Mouse (Mus musculus): ENCODE measurements around the gene Kcnj8. TPM values are rescaled to one million over a fixed set of nuclear protein-coding genes. Genes with fewer than 3 reads are reported as not detected.

Gene Kcnj8
- polyA plus RNA-seq, 2 experiments = 9.7 to 11.3 TPM

GRCm38 (mm10) chr6:142571629-142572360, 381 bp upstream of the Kcnj8 start:
- H3K36me3 ChIP-seq (ENCODE audit: control insufficient read depth, insufficient read depth, low read length) = no peaks in the 10 kb centered on the region
- H3K27me3 ChIP-seq (ENCODE audit: control insufficient read depth, insufficient read depth, low read length) = peaks cover 54% of the 10 kb centered on the region
- H3K4me2 ChIP-seq (replicated peaks; ENCODE audit: low read depth, low read length, severe bottlenecking) = peak overlapping the region; percentile 92
- peak overlapping the region; percentile 42 for H3K4me3 ChIP-seq (replicated peaks; ENCODE audit: low read length)
- H3K9ac ChIP-seq (ENCODE audit: low read depth, low read length, severe bottlenecking) = peak overlapping the region; percentile 53
- no peak for TF ChIP-seq POLR2A (IDR thresholded peaks at IDR 0.05; ENCODE audit: borderline replicate concordance, extremely low read depth, insufficient read depth, insufficient read length)
- H3K27ac ChIP-seq (replicated peaks; ENCODE audit: low read depth, low read length) = no peak overlapping the region
- peak; percentile 15 for DNase-seq (ENCODE audit: low spot score)
- WGBS = 4% methylated on average over 21 of the region's 21 CpGs
- H3K4me1 ChIP-seq (ENCODE audit: control insufficient read depth, insufficient read depth, low read length) = peaks cover 5% of the 10 kb centered on the region; the same call in 1 of the 2 replicates
- ATAC-seq (ENCODE audit: low FRiP score, low read depth) = no peak
- no peaks in the 10 kb centered on the region for H3K9me3 ChIP-seq (ENCODE audit: control insufficient read depth, low read length)

DNA sequence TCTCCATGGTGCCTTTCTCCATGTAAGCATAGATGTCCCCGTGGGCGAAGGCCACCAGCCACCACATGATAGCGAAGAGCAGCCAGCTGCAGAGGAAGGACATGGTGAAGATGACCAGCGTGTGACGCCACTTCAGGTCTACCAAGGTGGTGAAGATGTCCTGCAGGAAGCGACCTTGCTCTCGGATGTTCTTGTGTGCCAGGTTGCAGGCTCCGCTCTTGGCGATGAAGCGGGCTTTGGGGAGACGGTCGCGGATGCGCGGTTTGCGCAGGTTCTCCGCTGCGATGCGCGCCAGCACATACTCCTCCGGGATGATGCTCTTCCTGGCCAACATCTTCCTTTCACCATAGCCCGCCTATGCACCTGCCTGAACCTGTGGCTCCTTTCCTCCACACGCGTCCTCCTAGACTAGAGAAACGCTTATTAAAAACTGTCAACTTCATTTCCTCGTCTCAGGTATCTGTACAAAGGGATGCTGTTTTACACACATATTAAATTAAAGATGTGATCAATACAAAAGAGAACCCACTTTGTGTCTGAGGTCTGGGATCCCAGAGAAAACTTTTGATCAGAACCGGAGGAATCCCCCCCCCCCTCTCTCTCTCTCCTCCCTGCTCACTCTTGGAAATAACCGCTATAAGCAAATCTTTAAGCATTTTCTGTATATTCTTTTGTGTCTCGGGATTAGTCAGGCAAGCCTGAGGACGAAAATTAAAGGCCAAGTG, 1.2 kb downstream of the Kcnj8 start:
- no peak overlapping the region for H3K27ac ChIP-seq (replicated peaks; ENCODE audit: low read depth, low read length)
- no peaks in the 10 kb centered on the region for H3K9me3 ChIP-seq (ENCODE audit: control insufficient read depth, low read length)
- H3K4me2 ChIP-seq (replicated peaks; ENCODE audit: low read depth, low read length, severe bottlenecking) = peak overlapping the region; percentile 92; the same call in 1 of the 2 replicates
- H3K36me3 ChIP-seq (ENCODE audit: control insufficient read depth, insufficient read depth, low read length) = no peaks in the 10 kb centered on the region
- peaks cover 5% of the 10 kb centered on the region; the same call in 1 of the 2 replicates for H3K4me1 ChIP-seq (ENCODE audit: control insufficient read depth, insufficient read depth, low read length)
- H3K9ac ChIP-seq (ENCODE audit: low read depth, low read length, severe bottlenecking) = no peak overlapping the region
- H3K4me3 ChIP-seq (replicated peaks; ENCODE audit: low read length) = peak overlapping the region; percentile 42
- DNase-seq (ENCODE audit: low spot score) (no peak), ATAC-seq (ENCODE audit: low FRiP score, low read depth) (no peak)
- TF ChIP-seq POLR2A (IDR thresholded peaks at IDR 0.05; ENCODE audit: borderline replicate concordance, extremely low read depth, insufficient read depth, insufficient read length) = no peak
- H3K27me3 ChIP-seq (ENCODE audit: control insufficient read depth, insufficient read depth, low read length) = peaks cover 54% of the 10 kb centered on the region
- 8% methylated on average over 30 of the region's 30 CpGs for WGBS

DNA sequence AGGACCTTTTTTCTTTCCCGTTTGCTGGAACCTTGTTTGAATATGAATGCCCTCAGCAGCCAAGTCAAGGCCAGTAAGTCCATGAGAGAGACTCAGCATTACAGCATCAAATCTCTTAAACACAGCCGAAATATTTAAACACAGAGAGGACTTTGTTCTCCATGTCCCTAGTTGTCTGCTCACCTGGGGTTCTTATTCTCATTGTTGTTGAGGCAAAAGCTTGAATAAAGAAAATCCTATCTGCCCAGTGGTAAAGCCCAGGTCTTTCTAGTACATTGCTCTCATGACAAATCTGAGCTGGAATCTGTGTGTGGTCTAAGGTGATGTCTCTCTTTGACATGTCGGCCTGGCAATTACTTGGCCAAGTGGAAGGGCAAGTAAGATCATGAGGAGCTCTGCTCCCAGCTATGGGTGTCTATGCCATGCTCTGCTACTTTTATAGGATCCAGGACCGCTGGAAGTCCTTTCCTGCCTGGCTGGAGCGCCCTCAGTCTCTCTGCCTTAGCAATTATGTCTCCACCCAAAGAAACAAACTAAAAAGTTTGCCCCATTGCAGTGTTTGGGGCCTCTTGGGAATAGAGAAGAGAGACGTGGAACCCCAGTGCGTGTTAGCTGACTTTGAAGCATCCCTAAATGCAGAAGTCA, 2.6 kb downstream of the Kcnj8 start:
- peaks cover 5% of the 10 kb centered on the region; the same call in 1 of the 2 replicates for H3K4me1 ChIP-seq (ENCODE audit: control insufficient read depth, insufficient read depth, low read length)
- H3K9ac ChIP-seq (ENCODE audit: low read depth, low read length, severe bottlenecking) = no peak overlapping the region
- no peak overlapping the region for H3K4me2 ChIP-seq (replicated peaks; ENCODE audit: low read depth, low read length, severe bottlenecking)
- H3K36me3 ChIP-seq (ENCODE audit: control insufficient read depth, insufficient read depth, low read length) = no peaks in the 10 kb centered on the region
- TF ChIP-seq POLR2A (IDR thresholded peaks at IDR 0.05; ENCODE audit: borderline replicate concordance, extremely low read depth, insufficient read depth, insufficient read length) = no peak
- H3K27ac ChIP-seq (replicated peaks; ENCODE audit: low read depth, low read length) = no peak overlapping the region
- ATAC-seq (ENCODE audit: low FRiP score, low read depth) (no peak), DNase-seq (ENCODE audit: low spot score) (no peak)
- 44% methylated on average over 7 of the region's 7 CpGs for WGBS
- peaks cover 54% of the 10 kb centered on the region for H3K27me3 ChIP-seq (ENCODE audit: control insufficient read depth, insufficient read depth, low read length)
- no peak overlapping the region for H3K4me3 ChIP-seq (replicated peaks; ENCODE audit: low read length)
- H3K9me3 ChIP-seq (ENCODE audit: control insufficient read depth, low read length) = no peaks in the 10 kb centered on the region

GRCm38 (mm10) chr6:142567452-142567851, 4.0 kb downstream of the Kcnj8 start:
- 49% methylated on average over 5 of the region's 5 CpGs for WGBS
- DNase-seq (ENCODE audit: low spot score) = no peak
- H3K4me1 ChIP-seq (ENCODE audit: control insufficient read depth, insufficient read depth, low read length) = peaks cover 5% of the 10 kb centered on the region; the same call in 1 of the 2 replicates
- H3K4me3 ChIP-seq (replicated peaks; ENCODE audit: low read length) = no peak overlapping the region
- H3K27me3 ChIP-seq (ENCODE audit: control insufficient read depth, insufficient read depth, low read length) = peaks cover 44% of the 10 kb centered on the region
- no peak for ATAC-seq (ENCODE audit: low FRiP score, low read depth)
- TF ChIP-seq POLR2A (IDR thresholded peaks at IDR 0.05; ENCODE audit: borderline replicate concordance, extremely low read depth, insufficient read depth, insufficient read length) = no peak
- no peaks in the 10 kb centered on the region for H3K9me3 ChIP-seq (ENCODE audit: control insufficient read depth, low read length)
- H3K9ac ChIP-seq (ENCODE audit: low read depth, low read length, severe bottlenecking) = no peak overlapping the region
- no peaks in the 10 kb centered on the region for H3K36me3 ChIP-seq (ENCODE audit: control insufficient read depth, insufficient read depth, low read length)
- H3K27ac ChIP-seq (replicated peaks; ENCODE audit: low read depth, low read length) = no peak overlapping the region
- no peak overlapping the region for H3K4me2 ChIP-seq (replicated peaks; ENCODE audit: low read depth, low read length, severe bottlenecking)

GRCm38 (mm10) chr6:142564746-142565145, 6.7 kb downstream of the Kcnj8 start:
- H3K27ac ChIP-seq (replicated peaks; ENCODE audit: low read depth, low read length) = no peak overlapping the region
- no peak for TF ChIP-seq POLR2A (IDR thresholded peaks at IDR 0.05; ENCODE audit: borderline replicate concordance, extremely low read depth, insufficient read depth, insufficient read length)
- no peak overlapping the region for H3K4me2 ChIP-seq (replicated peaks; ENCODE audit: low read depth, low read length, severe bottlenecking)
- no peaks in the 10 kb centered on the region for H3K36me3 ChIP-seq (ENCODE audit: control insufficient read depth, insufficient read depth, low read length)
- H3K9me3 ChIP-seq (ENCODE audit: control insufficient read depth, low read length) = no peaks in the 10 kb centered on the region
- H3K9ac ChIP-seq (ENCODE audit: low read depth, low read length, severe bottlenecking) = no peak overlapping the region
- peaks cover 21% of the 10 kb centered on the region for H3K27me3 ChIP-seq (ENCODE audit: control insufficient read depth, insufficient read depth, low read length)
- WGBS = 92% methylated on average over 3 of the region's 3 CpGs
- no peak for ATAC-seq (ENCODE audit: low FRiP score, low read depth)
- no peaks in the 10 kb centered on the region for H3K4me1 ChIP-seq (ENCODE audit: control insufficient read depth, insufficient read depth, low read length)
- H3K4me3 ChIP-seq (replicated peaks; ENCODE audit: low read length) = no peak overlapping the region
- no peak for DNase-seq (ENCODE audit: low spot score)

Measured in limb, embryonic 14.5 days (tissue).